Mouse (Mus musculus) heart, embryonic 13.5 days (tissue): ENCODE measurements around the gene Myl4. TPM values are rescaled to one million over a fixed set of nuclear protein-coding genes. Genes with fewer than 3 reads are reported as not detected.
A peak's percentile ranks its signal among the peaks of the same experiment; 100 is the strongest.

Experiments used
- ATAC-seq: fragments of 200-750 bp; cut with Nextera tagmentation; 2 replicates; pipeline ENCODE4 v1.8.0; 2017; ENCODE audit warnings: moderate TSS enrichment; ENCODE audit not compliant: insufficient number of reproducible peaks, low FRiP score, low TSS enrichment; ENCODE audit errors: extremely low read depth
- H3K27ac ChIP-seq: fragments of 300-500 bp; sonication (generic); replicated peaks from 2 replicates; pipeline ENCODE4 v1.5.1; 2015; ENCODE audit warnings: moderate library complexity, mild to moderate bottlenecking, inconsistent platforms
- H3K27me3 ChIP-seq: fragments of 300-500 bp; sonication (generic); replicated peaks from 2 replicates; pipeline ENCODE4 v1.6.1; 2015; ENCODE audit warnings: mild to moderate bottlenecking, inconsistent platforms
- H3K36me3 ChIP-seq: fragments of 300-500 bp; sonication (generic); 2 replicates; pipeline ENCODE4 v1.6.1; 2015; ENCODE audit warnings: mild to moderate bottlenecking, inconsistent platforms
- H3K4me1 ChIP-seq: fragments of 300-500 bp; sonication (generic); 2 replicates; pipeline ENCODE4 v1.6.1; 2015; ENCODE audit warnings: inconsistent platforms
- H3K4me2 ChIP-seq: fragments of 300-500 bp; sonication (generic); 2 replicates; pipeline ENCODE4 v1.6.1; 2015; ENCODE audit warnings: inconsistent platforms, mild to moderate bottlenecking, moderate library complexity
- H3K4me3 ChIP-seq: fragments of 300-500 bp; sonication (generic); 2 replicates; pipeline ENCODE4 v1.5.1; 2015; ENCODE audit warnings: moderate library complexity, mild to moderate bottlenecking, inconsistent platforms
- H3K9ac ChIP-seq: fragments of 300-500 bp; sonication (generic); 2 replicates; pipeline ENCODE4 v1.6.1; 2015; ENCODE audit warnings: inconsistent platforms, mild to moderate bottlenecking, moderate library complexity
- H3K9me3 ChIP-seq: fragments of 300-500 bp; sonication (generic); 2 replicates; pipeline ENCODE4 v1.6.1; 2016; ENCODE audit warnings: inconsistent platforms
- WGBS: fragments of 180-500 bp; shearing (Covaris S2); methylation state at CpG from one replicate; pipeline ENCODE4 v1.1.7; 2015; ENCODE audit warnings: mixed read lengths; 5-methylcytosine and 5-hydroxymethylcytosine counted together
- polyA plus RNA-seq: library from polyadenylated mRNA; unstranded; fragments of >200 nt; fragmentation: Nextera tagmentation; extraction: Ambion mirVana; gene quantifications from 2 replicates; pipeline ENCODE4 v1.2.1, GENCODE M21; 2015

Gene Myl4
- polyA plus RNA-seq, 1 experiment from 2014 or later = 2,381 TPM

DNA sequence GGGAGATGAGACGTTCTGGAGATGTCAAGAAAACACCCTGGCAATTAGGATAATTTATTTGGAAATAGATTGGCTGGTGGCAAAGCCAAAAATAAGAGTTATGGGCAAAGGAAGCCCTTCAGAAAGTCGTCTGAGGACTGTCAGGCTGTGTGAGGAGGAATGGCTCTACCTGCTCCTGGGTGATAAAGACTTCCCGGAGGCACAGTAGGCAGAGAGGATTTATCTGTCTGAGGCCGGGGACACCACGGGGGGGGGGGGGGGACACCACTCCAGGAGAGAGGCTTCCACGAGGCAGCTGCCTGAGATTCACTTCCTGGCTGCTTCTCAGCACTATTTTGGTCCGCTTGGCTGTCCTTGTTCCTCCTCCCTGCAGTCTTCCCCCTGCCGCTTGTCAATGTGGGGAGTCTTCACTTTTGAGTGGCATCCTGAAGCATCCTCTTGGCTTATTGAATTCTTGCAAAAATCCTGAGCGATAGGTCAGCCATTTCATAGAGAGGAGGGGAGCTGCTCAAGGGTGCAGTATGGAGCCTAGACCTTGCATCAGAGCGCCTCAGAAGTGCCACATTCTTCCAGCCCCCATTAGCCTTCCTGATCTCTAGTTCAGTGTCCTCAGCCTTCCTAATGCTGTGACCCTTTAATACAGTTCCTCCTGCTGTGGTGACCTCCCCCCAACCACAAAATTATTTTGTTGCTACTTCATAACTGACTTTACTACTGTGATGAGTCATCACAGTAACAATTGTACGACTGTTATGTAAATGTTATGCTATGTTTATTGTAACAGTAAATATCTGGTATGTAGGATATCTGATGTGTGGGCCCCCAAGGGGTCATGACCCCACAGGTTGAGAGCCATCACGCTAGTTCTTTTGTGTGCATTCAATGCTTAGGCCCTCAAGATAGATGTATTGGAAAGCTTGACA lies 71.8 kb downstream of the Myl4 start:
- no peak overlapping the region for H3K4me2 ChIP-seq
- H3K4me3 ChIP-seq = no peak overlapping the region
- no peaks in the 10 kb centered on the region for H3K36me3 ChIP-seq
- no peaks in the 10 kb centered on the region for H3K9me3 ChIP-seq
- 26% methylated on average over 12 of the region's 12 CpGs for WGBS
- no peak overlapping the region for H3K9ac ChIP-seq
- H3K27me3 ChIP-seq = no peaks in the 10 kb centered on the region
- no peak overlapping the region for H3K27ac ChIP-seq
- ATAC-seq = no peak
- peaks cover 56% of the 10 kb centered on the region for H3K4me1 ChIP-seq

DNA sequence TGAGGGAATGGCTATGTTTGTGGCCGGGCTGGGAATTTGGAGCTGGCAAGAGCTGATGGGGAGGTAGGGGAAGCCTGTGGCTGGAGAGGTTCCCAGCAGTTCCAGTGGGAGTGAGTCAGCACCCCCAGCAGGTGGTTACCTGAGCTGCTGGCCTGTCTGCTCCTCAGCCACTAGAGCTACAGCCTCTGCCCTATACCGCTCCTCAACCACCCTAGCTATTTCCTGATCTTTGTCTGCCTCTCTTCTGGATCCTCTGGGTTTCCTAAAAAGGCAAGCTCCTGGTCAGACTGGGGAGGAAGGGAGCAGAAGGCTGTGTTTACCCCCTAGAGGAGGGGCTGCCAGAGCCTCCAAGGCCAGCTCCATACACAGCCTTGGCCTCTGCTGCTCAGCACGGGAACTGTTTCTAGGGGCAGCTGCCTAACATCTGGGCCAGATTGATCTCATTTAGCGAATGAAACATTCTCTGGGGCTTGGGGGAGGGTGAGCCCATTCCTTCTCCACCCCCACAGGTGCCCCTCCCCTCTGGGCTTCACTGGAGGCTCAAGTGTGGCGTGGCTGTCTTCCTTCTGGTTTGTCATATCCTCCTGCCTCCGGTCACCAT lies 74.4 kb downstream of the Myl4 start:
- Histone ChIP-seq H3K9ac (no peak overlapping the region), H3K4me3 (no peak overlapping the region), H3K36me3 (no peaks in the 10 kb centered on the region), H3K4me1 (peaks cover 45% of the 10 kb centered on the region), H3K27ac (peak overlapping the region; percentile 42), H3K9me3 (no peaks in the 10 kb centered on the region), H3K27me3 (no peaks in the 10 kb centered on the region), H3K4me2 (no peak overlapping the region)
- WGBS = 22% methylated on average over 6 of the region's 6 CpGs
- no peak for ATAC-seq

DNA sequence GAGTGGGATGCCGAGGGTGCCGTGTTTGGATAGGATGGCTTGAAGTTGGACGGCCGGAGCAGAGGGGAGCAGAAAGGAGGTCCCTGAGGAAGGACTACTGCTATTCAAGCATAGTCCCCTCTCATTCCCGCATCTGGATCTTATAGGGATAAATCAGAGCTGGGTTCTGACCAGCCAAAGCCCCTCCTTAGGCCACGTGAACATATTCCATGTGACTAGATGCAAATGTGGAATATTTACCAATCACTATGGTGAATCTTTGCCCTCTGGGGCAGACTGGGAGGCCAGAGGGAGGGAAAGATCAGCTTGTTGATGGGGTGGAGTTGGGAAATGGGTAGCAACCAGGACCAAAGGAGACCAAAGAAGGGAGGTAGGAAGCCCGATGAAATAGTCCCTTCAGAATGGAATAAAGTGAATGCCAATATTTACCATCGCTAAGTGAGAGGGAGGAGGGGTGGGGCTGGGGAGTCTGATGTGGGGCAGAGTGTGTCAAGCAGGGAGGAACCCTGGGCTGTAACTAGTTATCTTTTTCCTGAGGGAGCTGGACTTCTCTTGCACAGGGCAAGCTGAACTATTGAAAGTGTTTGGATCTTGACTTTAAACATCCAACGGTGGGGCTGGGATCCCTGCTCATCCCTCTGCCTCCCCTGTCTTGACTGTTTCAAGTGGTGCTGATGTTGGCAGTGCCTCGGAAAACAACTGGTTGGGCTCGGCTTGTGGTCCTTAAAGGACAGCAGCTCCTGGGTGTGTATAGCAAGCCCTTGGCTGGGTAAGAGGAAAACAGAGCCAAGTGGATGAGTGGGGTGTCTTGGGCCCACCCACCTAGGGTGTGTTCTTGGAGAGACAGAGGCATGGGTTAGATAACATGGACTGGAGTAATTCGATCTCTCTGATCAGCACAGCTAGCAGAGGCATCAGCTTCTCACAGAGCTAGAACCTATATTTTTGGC lies 75.3 kb downstream of the Myl4 start:
- no peaks in the 10 kb centered on the region for H3K9me3 ChIP-seq
- ATAC-seq = no peak; the same call in 1 of the 2 replicates
- no peak overlapping the region for H3K4me3 ChIP-seq
- WGBS = 32% methylated on average over 12 of the region's 12 CpGs
- H3K36me3 ChIP-seq = no peaks in the 10 kb centered on the region
- H3K27ac ChIP-seq = peak overlapping the region; percentile 42
- no peak overlapping the region for H3K9ac ChIP-seq
- no peak overlapping the region for H3K4me2 ChIP-seq
- no peaks in the 10 kb centered on the region for H3K27me3 ChIP-seq
- peaks cover 41% of the 10 kb centered on the region for H3K4me1 ChIP-seq

DNA sequence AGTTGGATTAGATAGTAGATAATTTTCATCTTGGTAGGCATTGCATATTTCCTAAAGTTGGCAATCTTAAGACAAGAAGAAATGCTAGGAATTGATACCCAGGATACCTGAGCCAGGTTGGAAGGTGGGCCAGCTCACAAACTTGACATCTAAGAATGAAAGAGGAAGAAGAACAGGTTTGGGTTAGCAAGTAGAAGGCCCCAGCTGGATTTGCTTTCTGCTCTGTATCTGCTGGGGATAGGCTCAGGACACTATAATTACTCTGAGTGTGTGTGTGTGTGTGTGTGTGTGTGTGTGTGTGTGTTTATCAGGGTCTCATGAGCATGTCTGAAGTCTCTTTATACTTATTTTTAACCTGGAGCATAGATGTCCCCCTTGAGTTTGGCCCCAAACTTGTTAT lies 76.2 kb downstream of the Myl4 start:
- ATAC-seq = no peak
- Histone ChIP-seq H3K4me3 (no peak overlapping the region), H3K36me3 (no peaks in the 10 kb centered on the region), H3K9me3 (no peaks in the 10 kb centered on the region), H3K27me3 (no peaks in the 10 kb centered on the region), H3K4me1 (peaks cover 41% of the 10 kb centered on the region), H3K4me2 (no peak overlapping the region), H3K27ac (peak overlapping the region; percentile 42; the same call in 1 of the 2 replicates), H3K9ac (no peak overlapping the region)

DNA sequence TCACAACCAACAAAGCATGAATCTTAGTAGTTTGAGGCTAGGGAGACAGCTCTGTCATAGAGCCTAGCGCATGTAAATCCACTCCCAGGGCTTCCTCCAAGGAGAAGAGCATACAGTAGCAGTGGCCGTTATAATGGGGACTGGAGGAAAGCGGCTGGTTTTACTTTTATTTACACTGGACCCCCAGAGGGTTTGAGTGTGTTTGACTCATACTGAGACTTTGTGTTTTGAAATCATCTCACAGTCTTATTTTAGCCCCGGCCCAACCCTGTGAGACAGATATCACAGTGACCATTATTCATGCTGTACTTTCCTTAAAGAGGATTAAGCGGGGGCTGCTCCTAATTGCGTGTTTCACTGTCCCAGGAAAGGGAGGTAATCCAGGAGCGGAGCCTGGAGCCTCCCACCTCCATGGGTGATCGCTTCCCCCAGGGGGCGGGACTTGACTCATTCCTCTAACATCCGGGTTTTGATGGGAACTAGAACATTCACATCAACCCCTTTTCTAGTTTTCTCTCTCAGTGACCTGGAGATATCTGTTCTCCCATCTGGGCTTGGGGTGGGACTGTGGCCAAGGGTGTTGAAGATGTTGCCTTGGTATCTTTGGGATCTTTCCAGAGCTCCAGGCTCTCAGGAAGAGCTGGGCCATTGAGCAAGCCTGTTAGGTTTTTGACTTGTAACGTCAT lies 77.3 kb downstream of the Myl4 start:
- no peaks in the 10 kb centered on the region for H3K36me3 ChIP-seq
- 55% methylated on average over 11 of the region's 11 CpGs for WGBS
- H3K9ac ChIP-seq = no peak overlapping the region
- H3K27ac ChIP-seq = no peak overlapping the region
- peaks cover 33% of the 10 kb centered on the region for H3K4me1 ChIP-seq
- H3K27me3 ChIP-seq = no peaks in the 10 kb centered on the region
- H3K9me3 ChIP-seq = no peaks in the 10 kb centered on the region
- ATAC-seq = no peak
- no peak overlapping the region for H3K4me3 ChIP-seq
- no peak overlapping the region for H3K4me2 ChIP-seq

DNA sequence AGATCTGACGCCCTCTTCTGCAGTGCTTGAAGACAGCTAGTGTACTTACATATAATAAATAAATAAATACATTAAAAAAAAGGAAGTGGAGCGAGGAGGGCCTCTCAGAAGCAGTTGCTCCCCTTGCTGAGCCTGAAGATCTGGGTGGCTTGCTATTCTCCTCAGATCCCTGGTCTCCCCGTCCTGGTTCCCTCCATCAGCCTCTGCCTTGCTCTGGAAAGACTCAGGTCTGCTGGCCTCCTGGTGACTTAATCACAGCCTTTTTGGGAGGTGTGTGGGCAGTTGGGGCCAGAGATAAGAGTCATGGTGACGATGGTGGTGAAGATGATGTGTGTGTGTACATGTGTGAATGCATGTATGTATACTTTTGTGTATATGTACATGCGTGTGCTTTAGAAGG lies 78.1 kb downstream of the Myl4 start:
- Histone ChIP-seq H3K9ac (no peak overlapping the region), H3K36me3 (no peaks in the 10 kb centered on the region), H3K27me3 (no peaks in the 10 kb centered on the region), H3K4me1 (peaks cover 31% of the 10 kb centered on the region), H3K27ac (no peak overlapping the region), H3K4me3 (no peak overlapping the region), H3K4me2 (no peak overlapping the region), H3K9me3 (no peaks in the 10 kb centered on the region)
- ATAC-seq = no peak
- WGBS = 77% methylated on average over 5 of the region's 5 CpGs

DNA sequence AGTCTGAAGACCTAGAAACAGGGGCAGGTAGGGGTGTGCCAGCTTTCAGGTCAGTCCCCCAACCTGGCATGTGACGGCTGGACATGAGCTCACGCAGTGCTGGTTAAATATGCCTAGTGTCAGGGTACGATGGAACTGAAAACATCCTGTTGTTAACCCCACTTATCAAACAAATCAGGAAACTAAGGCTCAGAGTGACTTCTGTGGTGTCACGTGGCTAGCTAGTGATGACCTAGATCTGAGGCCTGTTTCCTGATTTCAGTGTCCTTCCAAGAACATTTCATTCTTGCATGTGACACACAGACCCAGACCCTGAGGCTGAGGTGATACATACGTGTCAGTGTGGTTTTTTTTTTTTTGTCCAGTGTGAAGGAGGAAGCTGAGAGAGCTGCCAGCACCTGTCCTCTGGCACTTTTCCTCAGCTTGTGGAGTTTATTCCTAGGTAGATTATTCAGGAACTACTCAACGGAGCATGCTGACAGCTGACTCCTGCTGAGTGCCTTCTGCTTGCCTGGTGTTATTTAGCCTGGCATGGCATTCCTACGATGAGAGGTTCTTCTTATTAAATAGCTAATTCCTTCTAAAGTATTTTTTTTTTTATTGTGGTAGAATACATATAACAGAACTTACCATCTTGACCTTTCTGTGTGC lies 79.8 kb downstream of the Myl4 start:
- Histone ChIP-seq H3K9me3 (no peaks in the 10 kb centered on the region), H3K4me2 (no peak overlapping the region), H3K4me1 (peaks cover 22% of the 10 kb centered on the region), H3K27ac (no peak overlapping the region), H3K27me3 (no peaks in the 10 kb centered on the region), H3K36me3 (no peaks in the 10 kb centered on the region), H3K9ac (no peak overlapping the region), H3K4me3 (no peak overlapping the region)
- WGBS = 53% methylated on average over 7 of the region's 7 CpGs
- ATAC-seq = no peak

DNA sequence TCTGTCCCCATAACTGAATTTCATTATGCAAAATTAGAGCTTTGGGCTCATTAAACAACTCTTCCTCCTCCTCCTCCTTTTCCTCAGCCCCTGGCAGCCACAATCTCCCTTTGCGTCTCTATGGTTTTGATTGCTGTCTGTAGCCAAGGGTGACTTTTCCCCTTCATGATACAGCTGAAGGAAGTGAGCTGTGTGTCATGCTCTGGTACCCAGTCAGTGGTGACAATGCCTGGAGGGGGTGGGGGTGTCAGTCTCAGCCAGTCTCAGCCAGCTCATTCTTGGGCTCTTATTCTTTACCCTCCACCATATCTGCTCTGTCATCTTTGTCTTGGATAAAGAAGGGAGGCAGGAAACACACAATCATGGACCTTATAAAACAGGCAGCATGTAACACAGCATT lies 80.8 kb downstream of the Myl4 start:
- peaks cover 12% of the 10 kb centered on the region for H3K4me1 ChIP-seq
- H3K9ac ChIP-seq = no peak overlapping the region
- no peak overlapping the region for H3K4me2 ChIP-seq
- H3K4me3 ChIP-seq = no peak overlapping the region
- no peak overlapping the region for H3K27ac ChIP-seq
- H3K27me3 ChIP-seq = no peaks in the 10 kb centered on the region
- ATAC-seq = no peak
- H3K36me3 ChIP-seq = no peaks in the 10 kb centered on the region
- no peaks in the 10 kb centered on the region for H3K9me3 ChIP-seq
- 56% methylated on average over 1 of the region's 1 CpGs for WGBS

DNA sequence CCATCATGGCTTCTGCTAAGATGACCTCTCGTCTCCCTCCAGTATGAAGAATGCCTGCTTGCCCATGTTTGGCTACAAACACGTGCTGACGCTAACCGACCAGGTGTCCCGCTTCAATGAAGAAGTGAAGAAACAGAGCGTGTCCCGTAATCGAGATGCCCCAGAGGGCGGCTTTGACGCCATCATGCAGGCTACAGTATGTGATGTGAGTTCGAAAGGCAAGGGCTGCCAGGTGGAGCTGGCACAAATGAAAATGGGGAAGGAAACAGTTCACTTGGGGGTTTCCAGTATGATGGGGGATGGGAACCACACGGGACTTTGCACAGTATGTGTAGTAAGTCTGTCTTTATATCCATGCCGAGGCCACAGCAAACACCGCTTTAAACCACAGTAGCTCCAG lies 86.5 kb downstream of the Myl4 start:
- Histone ChIP-seq H3K9ac (no peak overlapping the region), H3K4me3 (no peak overlapping the region), H3K4me2 (no peak overlapping the region), H3K27me3 (no peaks in the 10 kb centered on the region), H3K9me3 (no peaks in the 10 kb centered on the region), H3K27ac (no peak overlapping the region), H3K4me1 (no peaks in the 10 kb centered on the region), H3K36me3 (no peaks in the 10 kb centered on the region)
- ATAC-seq = no peak
- WGBS = 87% methylated on average over 14 of the region's 14 CpGs

DNA sequence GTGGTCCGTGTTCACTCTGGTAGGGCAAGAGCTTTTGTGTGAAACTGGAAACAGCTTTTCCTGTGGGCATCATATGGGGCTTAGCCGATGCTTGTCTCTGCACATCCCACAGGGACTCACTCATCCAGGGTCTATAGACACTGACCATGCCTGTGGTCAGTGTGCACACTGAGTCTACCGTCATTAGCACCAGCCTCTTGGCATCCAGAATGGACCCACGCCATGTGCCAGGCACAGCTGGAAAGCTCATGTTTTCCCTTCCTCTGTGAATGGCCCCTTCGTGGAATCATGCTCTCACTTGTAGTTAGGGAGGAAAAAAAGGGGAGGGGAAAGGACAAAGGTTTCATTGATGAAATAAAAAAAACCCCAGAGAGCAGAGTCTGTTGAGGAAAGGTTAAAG lies 87.5 kb downstream of the Myl4 start:
- no peaks in the 10 kb centered on the region for H3K4me1 ChIP-seq
- no peak for ATAC-seq
- H3K36me3 ChIP-seq = no peaks in the 10 kb centered on the region
- no peaks in the 10 kb centered on the region for H3K27me3 ChIP-seq
- H3K9me3 ChIP-seq = no peaks in the 10 kb centered on the region
- H3K4me2 ChIP-seq = no peak overlapping the region
- 71% methylated on average over 5 of the region's 5 CpGs for WGBS
- no peak overlapping the region for H3K27ac ChIP-seq
- H3K4me3 ChIP-seq = no peak overlapping the region
- H3K9ac ChIP-seq = no peak overlapping the region
